15 mouse cellular contexts compared by ENCODE assay signal in the genomic region with DNA sequence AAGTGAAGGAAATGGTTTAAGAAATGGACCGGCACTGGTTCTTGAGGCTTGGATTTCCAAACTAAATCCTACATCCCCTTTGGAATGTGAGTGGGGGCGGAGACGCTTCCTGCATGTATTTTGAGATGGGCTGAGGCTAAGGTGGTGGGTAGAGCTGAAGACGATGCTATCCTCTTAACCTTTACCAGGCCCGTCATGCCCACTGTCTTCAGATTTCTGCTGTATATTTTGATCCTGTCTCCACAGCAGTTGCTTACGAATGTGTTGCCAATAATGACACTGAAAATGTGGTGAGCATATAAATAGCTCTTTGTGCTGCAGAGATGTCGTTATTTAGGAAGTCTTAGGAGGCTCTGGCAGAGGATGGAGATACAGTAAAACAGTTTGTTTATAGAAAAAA.
"Had no signal": no experiment of that assay in that cellular context is flagged by ENCODE, and none has a peak within 500 bp of the region (broad histone marks: within the 10 kb centered on the region; RNA-seq: fewer than 3 reads in every experiment).

No protein-coding gene starts in this region.

- H3K9ac ChIP-seq: liver, embryonic 13.5 days had no signal

- DNase-seq: kidney, postnatal 10 days; kidney, postnatal 36 days; layer of hippocampus, postnatal 36 days; liver, embryonic 13.5 days; lung, adult 2 months; lung, postnatal 14 days; lung, postnatal 4 days; midbrain, embryonic 14.5 days; right cerebral cortex, postnatal 25 days; thymus, adult 2 months; thymus, postnatal 14 days; thymus, postnatal 4 days had no signal

- H3K9me3 ChIP-seq: liver, embryonic 13.5 days had no signal

- H3K4me2 ChIP-seq: liver, embryonic 13.5 days; midbrain, embryonic 11.5 days had no signal

- H3K27me3 ChIP-seq: liver, embryonic 13.5 days had no signal

- H3K4me3 ChIP-seq: left cerebral cortex, adult 2 months; liver, embryonic 13.5 days had no signal

- H3K4me1 ChIP-seq: liver, embryonic 13.5 days had no signal

- H3K36me3 ChIP-seq: liver, embryonic 13.5 days had no signal

- H3K27ac ChIP-seq: left cerebral cortex, adult 2 months; liver, embryonic 13.5 days; stomach, postnatal 0 days had no signal
